Mouse (Mus musculus): Measurements from ENCODE around the gene Gpnmb.

The Gpnmb gene

GRCm38 (mm10) chr6:49096933-49097461, 60.7 kb downstream of the Gpnmb start:
- peak; percentile 92 for DNase-seq (ENCODE audit: low read depth, low spot score)

- DNase-seq (ENCODE audit: low read depth, low spot score) = peak; percentile 49
Observed at GRCm38 (mm10) chr6:49097596-49098110, 61.3 kb downstream of the Gpnmb start.

- DNase-seq (ENCODE audit: low read depth, low spot score) = no peak
Observed at GRCm38 (mm10) chr6:49099086-49099485, 62.7 kb downstream of the Gpnmb start.

GRCm38 (mm10) chr6:49106746-49107500, 70.6 kb downstream of the Gpnmb start:
- DNase-seq (ENCODE audit: low read depth, low spot score) = no peak

GRCm38 (mm10) chr6:49109196-49109595, 72.8 kb downstream of the Gpnmb start:
- DNase-seq (ENCODE audit: low read depth, low spot score) = no peak

- DNase-seq (ENCODE audit: low read depth, low spot score) = no peak
Observed at GRCm38 (mm10) chr6:49113895-49114294, 77.5 kb downstream of the Gpnmb start.

GRCm38 (mm10) chr6:49114457-49114856, 78.1 kb downstream of the Gpnmb start:
- DNase-seq (ENCODE audit: low read depth, low spot score) = no peak

- DNase-seq (ENCODE audit: low read depth, low spot score) = no peak
Observed at GRCm38 (mm10) chr6:49115550-49115949, 79.2 kb downstream of the Gpnmb start.

- no peak for DNase-seq (ENCODE audit: low read depth, low spot score)
Observed at GRCm38 (mm10) chr6:49116241-49116640, 79.9 kb downstream of the Gpnmb start.

GRCm38 (mm10) chr6:49118446-49118845, 82.1 kb downstream of the Gpnmb start:
- DNase-seq (ENCODE audit: low read depth, low spot score) = no peak

GRCm38 (mm10) chr6:49119462-49120135, 83.3 kb downstream of the Gpnmb start:
- DNase-seq (ENCODE audit: low read depth, low spot score) = no peak

GRCm38 (mm10) chr6:49120370-49120769, 84.0 kb downstream of the Gpnmb start:
- no peak for DNase-seq (ENCODE audit: low read depth, low spot score)

Data from skeletal muscle tissue, adult 2 months (tissue).